Mouse (Mus musculus) cerebellum, adult 11 months (tissue): ENCODE results near the gene Gm21973.

Experiments
- DNase-seq: peaks from one replicate; pipeline ENCODE4 v3.0.0; 2022

Gene Gm21973

GRCm38 (mm10) chr15:10409842-10410241, 84.7 kb downstream of the Gm21973 start:
- no peak for DNase-seq

GRCm38 (mm10) chr15:10410881-10411280, 85.7 kb downstream of the Gm21973 start:
- no peak for DNase-seq

- DNase-seq: no peak
Observed at GRCm38 (mm10) chr15:10413656-10414055, 88.5 kb downstream of the Gm21973 start.

- DNase-seq: no peak
Observed at GRCm38 (mm10) chr15:10421138-10421784, 96.1 kb downstream of the Gm21973 start.

GRCm38 (mm10) chr15:10421785-10422144, 96.6 kb downstream of the Gm21973 start:
- DNase-seq: no peak
